Mouse (Mus musculus): ENCODE results near the gene Slamf1.

Gene Slamf1

DNA sequence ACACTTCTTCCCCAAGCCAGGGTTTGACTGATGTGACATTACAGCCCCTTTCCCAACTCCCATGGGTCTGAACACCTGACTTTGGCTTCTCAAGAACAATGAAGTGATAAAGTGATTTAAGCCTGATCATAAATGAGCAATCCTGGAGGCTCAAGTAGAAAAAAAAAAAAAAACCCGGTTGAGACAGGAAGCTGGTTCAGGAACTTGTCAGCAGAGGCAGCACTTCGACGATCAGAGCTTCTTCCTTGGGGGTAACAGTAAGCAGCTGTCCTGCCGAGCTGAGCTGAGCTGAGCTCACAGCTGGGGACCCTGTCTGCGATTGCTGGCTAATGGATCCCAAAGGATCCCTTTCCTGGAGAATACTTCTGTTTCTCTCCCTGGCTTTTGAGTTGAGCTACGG lies at the start of gene Slamf1:
Gene Slamf1 (plus strand): TSS at position 230 of the 400 bp plus-strand sequence.
- no peak for DNase-seq

DNA sequence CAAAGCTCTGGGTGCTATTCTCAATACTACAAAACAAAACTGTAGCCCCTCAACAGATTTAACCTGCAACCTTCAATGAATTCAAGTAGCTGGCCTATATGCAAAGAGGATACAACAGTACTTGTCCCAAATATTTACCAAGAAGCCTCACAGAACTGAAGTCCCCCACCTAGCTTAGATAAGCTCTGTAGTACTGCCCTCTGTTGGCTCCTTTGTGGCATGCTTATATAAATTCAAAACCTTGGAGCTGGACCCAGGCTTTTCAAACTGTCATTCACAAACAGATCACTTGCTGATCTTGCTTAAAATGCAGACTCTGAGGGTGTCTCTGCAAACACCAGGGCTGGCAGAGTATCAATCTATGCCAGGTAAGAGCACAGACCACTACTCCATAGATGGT lies 35.7 kb upstream of the Slamf1 start:
- no peak for DNase-seq

DNA sequence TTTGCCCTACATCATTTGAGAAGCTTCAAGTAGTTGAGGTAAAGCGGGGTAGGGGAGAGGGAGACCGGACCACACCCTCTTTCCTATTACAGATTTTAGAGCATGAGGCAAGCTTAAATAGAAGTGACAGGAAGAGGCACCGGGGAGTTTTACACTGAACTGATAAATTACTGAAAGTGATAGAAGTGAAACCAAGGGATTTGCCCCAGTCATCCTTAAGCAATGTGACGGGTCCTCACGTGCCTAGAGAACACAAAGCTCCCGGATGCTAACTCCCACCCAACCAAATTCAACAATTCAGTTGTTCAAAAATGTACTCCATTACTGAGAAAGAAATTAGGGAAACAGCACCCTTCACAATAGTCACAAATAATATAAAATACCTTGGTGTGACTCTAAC lies 32.0 kb upstream of the Slamf1 start:
- no peak for DNase-seq

- no peak for DNase-seq
Observed at GRCm38 (mm10) chr1:171748127-171748969, 18.6 kb upstream of the Slamf1 start.

DNA sequence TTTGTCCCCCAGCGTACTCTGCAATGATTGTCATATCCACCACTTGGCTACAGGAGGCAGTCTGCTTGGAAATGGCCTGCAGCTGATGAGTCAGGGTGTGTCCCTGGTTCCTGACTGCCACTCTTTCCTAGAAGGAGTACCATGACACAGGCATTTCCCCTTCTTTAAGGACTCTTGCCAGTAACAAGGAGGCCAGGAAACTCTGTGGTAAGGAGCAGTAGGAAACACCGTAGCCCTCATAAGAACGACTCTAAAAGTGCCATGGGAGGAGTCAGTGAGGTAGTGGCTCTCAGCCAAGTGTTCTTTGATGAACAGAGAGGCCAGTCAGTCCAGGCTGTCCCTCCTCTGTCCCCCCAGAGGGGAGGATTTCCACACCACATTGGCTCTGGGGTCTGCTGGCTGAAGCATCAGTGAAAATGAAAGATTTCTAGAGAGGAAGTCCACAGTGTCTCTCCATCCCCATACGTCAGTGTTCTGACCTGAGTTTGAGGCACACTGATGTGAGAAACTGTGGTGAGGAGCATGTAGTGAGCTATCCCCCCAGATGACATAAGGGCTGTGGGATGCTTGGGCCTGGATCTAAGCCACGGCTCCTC lies 5.0 kb upstream of the Slamf1 start:
- no peak for DNase-seq

- DNase-seq, result no peak
Observed at GRCm38 (mm10) chr1:171770996-171771395, 4.1 kb downstream of the Slamf1 start.

- no peak for DNase-seq
Observed at GRCm38 (mm10) chr1:171772121-171772735, 5.3 kb downstream of the Slamf1 start.

GRCm38 (mm10) chr1:171773232-171773989 lies 6.5 kb downstream of the Slamf1 start:
- DNase-seq, result no peak

DNA sequence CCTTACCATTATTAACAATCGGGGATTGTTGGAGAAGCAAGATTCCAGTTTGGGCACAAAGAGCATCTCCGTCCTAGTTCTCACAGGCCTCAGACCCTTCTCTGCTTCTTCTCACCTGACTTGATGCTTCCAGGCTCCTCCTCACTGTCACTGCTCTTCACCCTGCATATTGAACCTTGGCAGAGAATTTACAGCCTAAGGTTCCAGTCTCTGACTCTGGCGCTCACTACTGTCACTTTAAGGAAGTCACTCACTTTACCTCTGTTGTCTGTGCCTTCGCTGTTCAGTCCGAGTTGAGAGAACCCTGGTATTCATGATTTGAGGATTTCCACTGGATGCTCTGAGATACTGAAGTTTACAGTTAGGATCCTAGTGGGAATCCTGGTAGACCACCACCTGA lies 7.3 kb downstream of the Slamf1 start:
- no peak for DNase-seq

- no peak for DNase-seq
Observed at GRCm38 (mm10) chr1:171774678-171775077, 7.8 kb downstream of the Slamf1 start.

DNA sequence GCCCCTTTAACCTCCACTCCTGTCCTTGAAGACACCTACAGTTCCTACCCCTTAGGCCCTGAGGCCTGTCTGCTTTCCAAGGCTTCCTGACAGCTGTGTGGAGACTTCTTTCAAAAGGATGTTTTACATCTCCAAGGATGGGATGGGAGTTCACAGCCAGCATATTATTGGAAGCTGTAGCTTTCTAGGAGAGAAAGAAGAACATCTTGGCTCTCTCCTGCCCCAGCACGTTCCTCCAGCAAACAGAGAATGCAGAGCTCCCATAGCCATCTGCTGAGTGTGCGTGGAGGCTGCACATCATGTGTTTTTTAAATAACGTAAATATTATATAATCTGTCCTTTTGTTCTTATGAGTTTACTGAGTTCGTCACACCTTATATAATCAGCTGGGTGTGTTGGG lies 8.9 kb downstream of the Slamf1 start:
- no peak for DNase-seq

DNA sequence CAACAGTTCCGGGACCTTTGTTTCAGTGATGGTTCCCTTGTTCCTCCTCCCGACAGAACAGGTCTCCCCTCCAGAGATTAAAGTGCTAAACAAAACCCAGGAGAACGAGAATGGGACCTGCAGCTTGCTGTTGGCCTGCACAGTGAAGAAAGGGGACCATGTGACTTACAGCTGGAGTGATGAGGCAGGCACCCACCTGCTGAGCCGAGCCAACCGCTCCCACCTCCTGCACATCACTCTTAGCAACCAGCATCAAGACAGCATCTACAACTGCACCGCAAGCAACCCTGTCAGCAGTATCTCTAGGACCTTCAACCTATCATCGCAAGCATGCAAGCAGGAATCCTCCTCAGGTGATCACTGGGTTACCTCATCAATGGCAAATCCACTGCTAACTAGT lies 10.1 kb downstream of the Slamf1 start:
- no peak for DNase-seq

DNA sequence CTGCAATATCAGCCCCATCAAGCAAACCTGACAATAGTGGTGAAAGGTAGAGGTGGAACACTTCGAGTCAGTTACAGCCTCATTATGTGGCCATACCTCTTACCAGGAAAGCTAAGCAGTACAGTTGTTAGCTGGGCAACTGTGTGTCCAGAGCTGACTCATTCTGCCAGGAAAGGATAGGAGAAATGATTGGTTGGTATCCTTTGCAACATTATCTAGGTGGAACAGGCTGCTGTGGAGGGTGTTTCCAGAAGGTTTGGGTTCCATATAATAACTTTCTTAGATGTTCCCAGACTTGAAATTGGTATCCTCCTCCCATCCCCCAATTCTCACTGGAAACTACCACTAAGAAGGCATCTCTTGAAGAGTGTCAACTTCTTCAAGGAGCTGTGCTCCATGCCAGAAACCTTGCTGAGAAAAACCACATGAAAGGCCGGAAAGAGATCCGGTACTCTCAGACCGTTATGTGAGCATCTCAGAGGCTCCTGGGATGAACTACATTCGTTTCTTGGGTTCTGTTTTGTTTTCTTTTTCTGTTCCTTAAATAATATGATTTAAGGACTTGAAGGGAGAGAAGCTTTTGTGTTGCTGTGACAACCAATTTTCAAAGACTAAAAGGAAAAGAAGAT lies 15.5 kb downstream of the Slamf1 start:
- DNase-seq, result no peak

DNA sequence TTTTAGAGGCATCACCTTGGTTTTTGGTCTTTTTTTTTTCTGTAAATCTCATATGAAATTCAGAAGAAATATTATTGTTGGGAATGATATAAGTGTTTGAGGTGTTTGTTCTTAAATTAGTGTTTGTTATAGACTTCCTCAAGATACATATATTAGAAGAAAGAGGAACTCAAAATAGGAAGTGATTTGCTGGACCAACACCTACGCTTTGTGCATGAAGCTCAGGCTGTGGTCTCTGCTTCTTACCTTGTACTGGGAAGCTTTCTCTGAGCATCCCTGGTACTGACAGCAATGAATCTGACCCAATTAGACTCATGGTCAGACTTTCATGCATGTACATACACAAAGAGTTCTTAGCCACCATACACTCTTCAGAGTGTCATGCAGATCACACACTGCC lies 18.9 kb downstream of the Slamf1 start:
- DNase-seq, result no peak

- DNase-seq, result no peak
Observed at GRCm38 (mm10) chr1:171787281-171788015, 20.5 kb downstream of the Slamf1 start.

DNA sequence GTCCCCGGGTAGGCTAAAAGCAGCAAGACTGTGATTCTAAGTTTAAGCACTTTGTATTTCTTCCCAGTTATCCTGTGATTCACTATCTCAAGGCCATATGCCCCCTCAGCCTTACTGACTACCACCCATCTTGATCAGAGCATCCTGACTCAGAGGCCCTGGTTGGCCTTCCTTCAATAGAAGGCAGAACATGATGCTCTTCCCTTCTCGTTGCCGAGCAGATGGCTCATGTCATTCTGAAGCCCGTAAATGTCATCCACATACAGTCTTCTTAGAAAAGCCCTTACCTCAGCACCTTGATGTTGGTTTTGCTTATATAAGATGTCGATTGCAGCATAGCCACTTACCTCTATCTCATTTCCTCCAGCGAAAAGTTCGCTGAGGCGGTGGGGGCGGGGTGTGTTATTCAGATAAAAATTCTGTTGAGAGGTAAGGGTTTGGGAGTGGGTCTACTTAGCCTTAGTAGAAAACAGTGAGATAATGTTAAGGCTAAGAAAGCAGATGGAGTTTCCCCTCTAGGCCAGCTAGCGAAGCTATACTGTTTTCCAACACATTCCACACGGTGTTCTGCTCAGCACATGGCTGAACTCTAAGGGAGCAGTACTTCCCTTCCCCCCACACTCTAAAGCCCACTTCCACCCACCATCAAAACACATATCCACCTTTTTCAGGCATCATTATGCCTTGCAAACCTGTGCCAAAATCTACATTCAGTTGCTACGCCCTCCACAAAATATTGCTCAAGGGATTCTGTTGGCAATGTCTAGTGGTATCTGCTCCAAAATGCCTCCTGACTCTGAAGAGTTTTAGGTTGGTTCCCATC lies 21.7 kb downstream of the Slamf1 start:
- peak; percentile 4 for DNase-seq

GRCm38 (mm10) chr1:171789407-171789806 lies 22.5 kb downstream of the Slamf1 start:
- DNase-seq, result no peak

DNA sequence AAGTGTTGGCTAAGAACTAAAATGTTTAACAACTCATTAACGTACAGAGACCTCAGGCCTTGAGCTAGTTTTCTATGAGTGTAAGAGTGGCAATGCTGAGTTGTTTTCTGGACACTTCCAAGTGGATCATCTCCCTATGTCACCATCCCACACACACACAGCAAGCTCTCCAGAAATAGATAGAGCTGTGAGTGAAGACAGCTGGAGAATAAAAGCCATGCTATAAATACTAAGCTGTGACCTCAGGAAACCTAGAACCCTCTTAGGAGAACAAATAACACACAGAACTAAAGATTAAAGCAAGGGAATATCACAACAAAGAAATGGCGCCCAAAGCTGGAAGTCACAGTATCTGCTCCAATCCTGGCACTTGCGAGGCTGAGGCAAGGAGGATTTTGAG lies 24.6 kb downstream of the Slamf1 start:
- no peak for DNase-seq

GRCm38 (mm10) chr1:171796185-171796584 lies 29.3 kb downstream of the Slamf1 start:
- no peak for DNase-seq

GRCm38 (mm10) chr1:171797840-171798239 lies 30.9 kb downstream of the Slamf1 start:
- no peak for DNase-seq

- no peak for DNase-seq
Observed at GRCm38 (mm10) chr1:171799648-171800047, 32.7 kb downstream of the Slamf1 start.

All from kidney, postnatal 10 days (tissue).